Mouse (Mus musculus) left cerebral cortex, adult 6 months (tissue): ENCODE measurements around the gene Tmem60. TPM values are rescaled to one million over a fixed set of nuclear protein-coding genes. Genes with fewer than 3 reads are reported as not detected.

Experiments used
- long read RNA-seq, 2 experiments: library from polyadenylated mRNA; unstranded; transcript quantifications; one replicate each; pipeline ENCODE4 v2.0.0; 2019 to 2020
- polyA plus RNA-seq: library from polyadenylated mRNA; unstranded; fragments of <200 nt; fragmentation: Nextera tagmentation; gene quantifications from 2 replicates; pipeline ENCODE4 v1.2.3, GENCODE M21; 2021

The Tmem60 gene
- polyA plus RNA-seq = 67.3 and 87.4 TPM in 2 replicates
- long read RNA-seq, experiment 1, transcript Tmem60-201 (2 exons, 1,147 nt) = major isoform, 31 of 37 reads
- long read RNA-seq, experiment 1, partial matches to known transcripts = 0 of 37 reads
- long read RNA-seq, experiment 1, other reads (novel, unspliced or antisense) = 2 of 37 reads
- long read RNA-seq, experiment 2, transcript Tmem60-201 (2 exons, 1,147 nt) = major isoform, 83 of 91 reads
- long read RNA-seq, experiment 2, partial matches to known transcripts = 7 of 91 reads
- long read RNA-seq, experiment 2, other reads (novel, unspliced or antisense) = 1 of 91 reads

DNA sequence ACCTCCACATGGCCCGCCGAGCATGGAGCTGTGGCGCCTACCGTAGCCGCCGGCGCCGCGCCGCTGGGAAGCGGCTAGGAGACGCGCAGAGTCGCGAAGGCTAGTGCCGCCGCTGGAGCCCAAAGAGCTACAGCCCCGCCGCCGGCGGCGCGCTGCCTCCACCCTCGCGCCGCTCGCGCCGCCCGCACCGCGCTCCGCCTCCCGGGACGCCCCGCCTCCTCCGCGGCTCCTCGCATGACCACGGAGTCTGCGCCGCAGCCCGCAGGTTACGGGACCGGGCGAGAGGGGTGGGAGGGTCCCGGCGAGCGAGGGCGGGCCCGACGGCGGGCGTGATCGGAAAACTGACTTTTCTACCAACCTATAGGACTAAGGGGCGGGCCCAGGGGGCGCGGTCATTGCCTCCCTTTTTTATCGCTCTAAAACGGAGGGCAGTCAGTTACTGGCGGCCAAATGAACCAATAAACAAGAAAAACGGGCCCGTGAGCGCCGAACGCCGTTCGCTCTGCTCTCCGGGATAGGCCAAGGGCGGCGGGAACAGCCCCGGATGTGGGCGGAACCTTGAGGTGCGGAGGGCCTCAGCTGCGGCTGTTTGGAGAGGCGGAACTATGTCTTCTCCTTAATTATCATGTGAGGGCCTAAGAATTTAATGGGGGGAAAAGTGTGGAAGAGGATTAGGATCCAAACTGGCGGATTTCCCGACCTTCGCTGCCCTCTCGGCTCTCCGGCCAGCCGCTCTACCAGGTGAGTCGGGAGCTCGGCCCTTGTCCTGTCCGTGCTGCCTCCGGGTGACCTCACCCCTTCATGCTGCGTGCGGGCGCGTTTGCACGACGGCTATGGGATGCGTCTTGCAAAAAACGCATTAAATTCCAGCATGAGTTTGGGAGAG, at the start of gene Tmem60, which contains the start of gene Phtf2:
Gene Tmem60 (plus strand): TSS at position 277 of the 886 bp plus-strand sequence.
Gene Phtf2 (minus strand): TSS at position 210 of the 886 bp plus-strand sequence.

Other genes with a start within 250 kb of the Tmem60 start
- gene Phtf2, start 67 bp upstream of the Tmem60 start, polyA plus RNA-seq = 3.6 and 3.8 TPM in 2 replicates
- gene Rsbn1l, start 74.2 kb downstream of the Tmem60 start, polyA plus RNA-seq = 3.9 and 5.2 TPM in 2 replicates
- gene Ptpn12, start 173.7 kb downstream of the Tmem60 start, polyA plus RNA-seq = 5.0 and 7.2 TPM in 2 replicates